Mouse (Mus musculus): Measurements from ENCODE around the gene Ticrr. TPM values are rescaled to one million over a fixed set of nuclear protein-coding genes. Genes with fewer than 3 reads are reported as not detected.

Ticrr gene
- total RNA-seq, 2 experiments from 2014 or later: 0.11 TPM; not detected in 1

- no peak for TF ChIP-seq CTCF (IDR thresholded peaks at IDR 0.05)
- no peak for DNase-seq (ENCODE audit: extremely low spot score in 1 of 2, low spot score in 2 of 2)
- H3K4me3 ChIP-seq: no peak overlapping the region
- intact Hi-C loops (cut with DNase I): no loop called here
- no peak overlapping the region for H3K27ac ChIP-seq
These were observed 12.8 kb upstream of the Ticrr start for GRCm38 (mm10) chr7:79647233-79647632.

DNA sequence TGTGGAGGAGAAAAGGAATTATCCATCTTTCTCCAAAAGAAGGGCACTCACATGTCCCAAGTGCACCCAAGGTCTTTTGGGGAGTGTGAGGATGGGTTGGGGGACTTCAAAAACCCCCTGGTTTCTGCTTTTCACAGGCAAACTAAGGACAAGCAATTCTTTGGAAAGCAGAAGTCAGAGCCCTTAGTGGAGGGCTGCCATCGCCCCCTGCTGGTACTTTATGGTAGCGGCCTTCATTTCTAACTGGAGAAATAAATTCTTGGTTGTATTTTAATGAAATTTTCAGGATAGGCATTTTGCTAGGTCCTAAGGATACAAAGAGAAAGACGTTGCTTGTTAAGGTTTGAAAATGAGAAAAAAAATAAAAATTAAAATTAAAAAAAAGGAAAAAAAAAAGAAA, 11.0 kb upstream of the Ticrr start:
- TF ChIP-seq CTCF (IDR thresholded peaks at IDR 0.05): peak; percentile 91
- no peak overlapping the region for H3K27ac ChIP-seq
- intact Hi-C loops (cut with DNase I): loop anchor here (2.0 kb wide), 2 partner anchors 36 to 152 kb away; no protein-coding TSS in a partner anchor
- peak; percentile 51 to 57 for DNase-seq (ENCODE audit: extremely low spot score in 1 of 2, low spot score in 2 of 2)
- H3K4me3 ChIP-seq: no peak overlapping the region

DNA sequence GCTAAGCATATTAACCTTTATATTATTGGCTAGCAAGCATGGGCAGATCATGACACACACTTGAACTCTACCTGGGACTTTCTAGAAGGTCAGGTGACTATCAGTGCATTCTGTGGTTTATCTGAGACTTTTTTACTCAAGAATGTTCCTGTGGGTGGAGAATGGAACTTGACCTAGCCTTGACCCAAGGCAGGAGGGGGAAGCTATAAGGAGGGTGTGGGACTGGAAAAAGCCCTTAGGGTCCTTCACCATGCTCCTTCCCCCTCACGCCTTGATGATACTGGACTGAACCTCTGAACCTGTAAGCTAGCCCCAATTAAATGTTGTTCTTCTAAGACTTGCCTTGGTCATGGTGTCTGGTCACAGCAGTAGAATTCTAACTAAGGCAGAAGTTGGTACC, 5.8 kb upstream of the Ticrr start:
- DNase-seq (ENCODE audit: extremely low spot score in 1 of 2, low spot score in 2 of 2): no peak
- Histone ChIP-seq H3K27ac (no peak overlapping the region), H3K4me3 (no peak overlapping the region)
- no peak for TF ChIP-seq CTCF (IDR thresholded peaks at IDR 0.05)
- intact Hi-C loops (cut with DNase I): no loop called here

DNA sequence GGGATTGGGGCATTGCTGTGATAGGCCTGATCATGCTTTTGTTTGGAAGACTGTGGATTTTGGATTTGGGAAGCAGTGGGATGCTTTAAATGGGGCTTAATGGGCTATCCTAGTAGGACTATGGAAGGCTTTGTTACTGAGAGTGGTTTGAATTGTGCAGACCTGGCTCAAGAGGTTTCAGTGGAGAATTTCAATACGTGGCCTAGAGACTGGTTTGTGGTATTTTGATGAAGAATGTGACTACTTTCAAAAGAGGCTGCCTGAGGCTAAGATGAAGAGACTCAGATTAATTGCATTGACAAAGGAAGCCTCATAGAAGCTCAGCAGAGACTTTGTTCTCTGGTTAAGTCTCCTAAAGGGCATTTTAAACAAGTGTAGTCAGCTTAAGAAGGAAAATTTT, 5.4 kb upstream of the Ticrr start:
- intact Hi-C loops (cut with DNase I): no loop called here
- Histone ChIP-seq H3K27ac (no peak overlapping the region), H3K4me3 (no peak overlapping the region)
- TF ChIP-seq CTCF (IDR thresholded peaks at IDR 0.05): no peak
- no peak for DNase-seq (ENCODE audit: extremely low spot score in 1 of 2, low spot score in 2 of 2)

DNA sequence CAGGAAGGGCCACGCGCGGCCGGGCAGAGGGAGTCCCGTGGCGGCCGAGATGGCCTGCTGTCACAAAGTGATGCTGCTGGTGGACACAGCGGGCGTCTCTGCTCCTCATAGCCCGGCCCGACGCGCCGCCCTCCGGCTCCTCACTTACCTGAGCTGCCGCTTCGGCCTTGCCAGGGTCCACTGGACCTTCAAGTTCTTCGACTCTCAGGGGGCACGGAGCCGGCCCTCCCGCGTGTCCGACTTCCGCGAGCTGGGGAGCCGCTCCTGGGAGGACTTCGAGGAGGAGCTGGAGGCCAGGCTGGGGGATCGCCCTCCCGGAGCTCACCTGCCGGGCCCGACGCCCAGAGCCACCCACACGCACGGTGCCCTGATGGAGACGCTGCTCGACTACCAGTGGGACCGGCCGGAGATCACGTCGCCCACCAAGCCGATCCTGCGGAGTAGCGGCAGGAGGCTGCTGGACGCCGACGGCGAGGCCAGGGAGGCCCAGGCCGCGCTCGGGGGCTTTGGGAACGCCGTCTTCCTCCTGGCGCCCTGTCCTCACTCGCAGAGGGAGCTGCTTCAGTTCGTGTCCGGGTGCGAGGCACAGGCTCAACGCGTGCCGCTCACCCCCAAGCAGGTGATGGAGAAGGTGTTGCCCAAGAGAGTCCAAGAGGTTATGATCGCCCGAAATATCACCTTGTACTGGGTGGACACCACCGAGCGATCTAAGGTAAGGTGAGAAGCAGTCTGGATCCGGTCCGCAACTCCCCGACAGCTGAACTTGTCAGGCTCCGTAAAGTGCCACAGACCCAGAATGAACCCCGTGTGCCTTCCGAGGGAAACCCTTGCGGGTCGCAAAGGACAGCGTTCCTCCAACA, 525 bp downstream of the Ticrr start:
- peak overlapping the region; percentile 66 for H3K4me3 ChIP-seq
- intact Hi-C loops (cut with DNase I): no loop called here
- no peak for DNase-seq (ENCODE audit: extremely low spot score in 1 of 2, low spot score in 2 of 2)
- no peak overlapping the region for H3K27ac ChIP-seq
- TF ChIP-seq CTCF (IDR thresholded peaks at IDR 0.05): no peak

GRCm38 (mm10) chr7:79661253-79661890, 1.4 kb downstream of the Ticrr start:
- no peak for TF ChIP-seq CTCF (IDR thresholded peaks at IDR 0.05)
- intact Hi-C loops (cut with DNase I): no loop called here

GRCm38 (mm10) chr7:79666690-79667089, 6.7 kb downstream of the Ticrr start:
- DNase-seq (ENCODE audit: extremely low spot score in 1 of 2, low spot score in 2 of 2): no peak
- no peak overlapping the region for H3K4me3 ChIP-seq
- intact Hi-C loops (cut with DNase I): no loop called here
- no peak overlapping the region for H3K27ac ChIP-seq
- TF ChIP-seq CTCF (IDR thresholded peaks at IDR 0.05): no peak; the same call in 1 of the 2 replicates

More at GRCm38 (mm10) chr7:79661253-79661890, 1.4 kb downstream of the Ticrr start:
- Histone ChIP-seq H3K27ac (no peak overlapping the region), H3K4me3 (no peak overlapping the region)
- no peak for DNase-seq (ENCODE audit: extremely low spot score in 1 of 2, low spot score in 2 of 2)

- H3K4me3 ChIP-seq: no peak overlapping the region
- intact Hi-C loops (cut with DNase I): no loop called here
- no peak overlapping the region for H3K27ac ChIP-seq
These were observed 11.1 kb downstream of the Ticrr start for GRCm38 (mm10) chr7:79670900-79671604.

DNA sequence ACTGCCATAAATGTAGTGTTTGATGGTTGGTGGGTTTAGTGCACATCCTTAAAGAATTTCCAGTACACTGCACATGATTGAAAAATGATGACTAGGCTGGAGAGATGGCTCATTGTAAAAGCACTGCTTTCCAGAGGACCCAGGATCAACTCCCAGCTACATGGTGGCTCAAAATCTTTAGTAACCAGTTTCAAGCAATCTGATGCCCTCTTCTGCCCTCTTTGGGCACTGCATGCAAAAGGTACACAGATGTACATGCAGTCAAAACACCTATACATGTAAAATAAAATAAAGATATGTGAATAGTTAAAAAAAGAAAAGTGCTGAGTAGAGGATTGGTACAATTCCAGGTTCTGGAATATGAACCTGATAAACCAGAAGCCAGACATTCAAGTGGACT, 19.2 kb downstream of the Ticrr start:
- no peak overlapping the region for H3K27ac ChIP-seq
- DNase-seq (ENCODE audit: extremely low spot score in 1 of 2, low spot score in 2 of 2): no peak
- intact Hi-C loops (cut with DNase I): no loop called here
- no peak overlapping the region for H3K4me3 ChIP-seq
- peak; percentile 35 for TF ChIP-seq CTCF (IDR thresholded peaks at IDR 0.05)

More at GRCm38 (mm10) chr7:79670900-79671604, 11.1 kb downstream of the Ticrr start:
- DNase-seq (ENCODE audit: extremely low spot score in 1 of 2, low spot score in 2 of 2): no peak
- no peak for TF ChIP-seq CTCF (IDR thresholded peaks at IDR 0.05)

DNA sequence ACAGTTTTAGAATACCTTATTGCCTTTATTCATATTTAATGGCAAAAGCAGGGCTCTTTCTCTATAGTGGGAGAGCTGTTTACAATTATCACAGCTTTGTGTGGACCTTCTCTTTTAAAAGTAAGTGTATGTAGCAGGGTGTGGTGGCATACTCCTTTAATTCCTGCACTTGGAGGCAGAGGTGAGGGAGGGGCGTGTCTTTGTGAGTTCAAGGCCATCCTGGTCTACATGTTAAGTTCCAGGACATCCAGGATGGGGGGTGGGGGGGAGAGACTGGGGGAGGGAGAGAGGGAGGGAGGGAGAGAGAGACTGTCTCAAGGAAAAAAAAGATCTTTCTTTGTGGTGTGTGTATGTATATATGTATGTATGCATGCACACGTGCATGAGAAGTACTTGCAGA, 20.2 kb downstream of the Ticrr start:
- TF ChIP-seq CTCF (IDR thresholded peaks at IDR 0.05): no peak
- no peak overlapping the region for H3K4me3 ChIP-seq
- no peak for DNase-seq (ENCODE audit: extremely low spot score in 1 of 2, low spot score in 2 of 2)
- intact Hi-C loops (cut with DNase I): no loop called here
- H3K27ac ChIP-seq: no peak overlapping the region

GRCm38 (mm10) chr7:79696495-79696894, 36.5 kb downstream of the Ticrr start:
- no peak overlapping the region for H3K4me3 ChIP-seq
- TF ChIP-seq CTCF (IDR thresholded peaks at IDR 0.05): no peak
- intact Hi-C loops (cut with DNase I): no loop called here
- no peak for DNase-seq (ENCODE audit: extremely low spot score in 1 of 2, low spot score in 2 of 2)
- no peak overlapping the region for H3K27ac ChIP-seq

DNA sequence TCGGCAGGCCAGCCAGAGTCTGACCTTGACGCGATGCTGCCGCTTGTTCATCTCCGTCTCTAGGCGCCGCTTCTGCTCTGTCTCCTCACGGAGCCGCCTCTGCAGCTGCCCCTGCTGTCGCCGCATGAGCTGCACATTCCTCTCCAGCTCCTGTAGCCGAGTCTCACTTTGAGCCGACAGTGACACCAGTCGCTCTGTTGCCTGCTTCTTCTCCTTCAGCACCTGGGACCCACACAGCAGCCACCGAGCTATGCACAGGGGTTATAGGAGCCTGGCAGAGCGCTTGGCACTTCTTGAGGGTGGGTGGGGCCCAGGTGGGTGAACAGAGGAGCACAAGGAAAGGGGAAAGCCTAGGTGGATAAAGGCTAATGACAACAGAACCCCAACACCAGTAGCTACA, 42.8 kb downstream of the Ticrr start:
- intact Hi-C loops (cut with DNase I): no loop called here
- no peak overlapping the region for H3K4me3 ChIP-seq
- no peak overlapping the region for H3K27ac ChIP-seq
- no peak for DNase-seq (ENCODE audit: extremely low spot score in 1 of 2, low spot score in 2 of 2)
- no peak for TF ChIP-seq CTCF (IDR thresholded peaks at IDR 0.05)

All from left cerebral cortex, adult 2 months (tissue).